Mouse (Mus musculus): Measurements from ENCODE around the gene Cdk8. TPM values are rescaled to one million over a fixed set of nuclear protein-coding genes. Genes with fewer than 3 reads are reported as not detected.
A peak's percentile ranks its signal among the peaks of the same experiment; 100 is the strongest.

Cdk8 gene
- polyA plus RNA-seq, 1 experiment from 2014 or later = 8.4 TPM

DNA sequence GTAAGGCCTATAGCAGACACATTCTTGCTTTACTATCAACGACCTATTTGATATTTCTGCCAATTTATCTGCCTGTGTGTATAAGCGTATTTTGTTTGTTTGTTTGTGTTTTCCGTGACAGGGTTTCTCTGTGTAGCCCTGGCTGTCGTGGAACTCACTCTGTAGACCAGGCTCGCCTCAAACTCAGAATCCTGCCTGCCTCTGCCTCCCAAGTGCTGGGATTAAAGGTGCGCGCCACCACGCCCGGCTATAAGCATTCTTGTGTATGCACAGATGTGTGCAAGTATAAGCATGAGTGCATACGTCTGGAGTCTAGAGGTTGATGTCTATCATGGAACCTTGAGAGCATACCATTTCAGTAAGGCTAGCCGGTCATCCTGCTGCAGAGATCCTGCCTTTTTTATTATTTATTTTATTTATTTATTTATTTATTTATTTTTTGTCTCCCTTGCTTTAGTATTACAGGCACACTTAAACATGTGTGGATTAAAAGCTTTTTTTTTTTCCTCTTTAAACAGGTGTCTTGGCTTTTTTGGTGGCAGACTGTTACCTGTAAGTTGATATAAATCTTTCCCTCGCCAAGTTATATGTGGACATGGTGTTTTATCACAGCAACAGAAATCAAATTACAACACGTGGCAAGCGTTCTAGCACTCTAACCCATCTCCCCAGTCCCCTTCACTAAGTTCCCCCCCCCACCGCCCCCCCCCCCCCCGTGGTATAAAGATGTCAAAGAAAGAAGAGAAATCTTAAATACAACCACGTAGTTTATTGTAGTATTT lies 970 bp upstream of the Cdk8 start:
- Histone ChIP-seq H3K27me3 (ENCODE audit: control insufficient read depth, insufficient read depth, low read depth, low read length) (no peaks in the 10 kb centered on the region), H3K9ac (ENCODE audit: low read length) (peak overlapping the region; percentile 83), H3K9me3 (ENCODE audit: control insufficient read depth, low read length) (no peaks in the 10 kb centered on the region), H3K4me2 (ENCODE audit: low read depth, low read length) (peak overlapping the region; percentile 85), H3K27ac (ENCODE audit: low read length) (peak overlapping the region; percentile 99), H3K36me3 (ENCODE audit: control insufficient read depth, insufficient read depth, low read length) (no peaks in the 10 kb centered on the region), H3K4me1 (replicated peaks; ENCODE audit: control insufficient read depth, insufficient read depth, low read length) (peaks cover 10% of the 10 kb centered on the region), H3K4me3 (ENCODE audit: low read length) (peak overlapping the region; percentile 79)
- no peak for ATAC-seq (ENCODE audit: low read depth)
- WGBS = 49% methylated on average over 17 of the region's 17 CpGs

GRCm38 (mm10) chr5:146231655-146231996 lies 596 bp downstream of the Cdk8 start:
- WGBS = under 1% methylated on average over 19 of the region's 19 CpGs
- peak overlapping the region; percentile 79 for H3K4me3 ChIP-seq (ENCODE audit: low read length)
- peak overlapping the region; percentile 99 for H3K27ac ChIP-seq (ENCODE audit: low read length)
- peak overlapping the region; percentile 85 for H3K4me2 ChIP-seq (ENCODE audit: low read depth, low read length)
- peak; percentile 27 for ATAC-seq (ENCODE audit: low read depth)
- H3K36me3 ChIP-seq (ENCODE audit: control insufficient read depth, insufficient read depth, low read length) = no peaks in the 10 kb centered on the region
- H3K9me3 ChIP-seq (ENCODE audit: control insufficient read depth, low read length) = no peaks in the 10 kb centered on the region
- peaks cover 10% of the 10 kb centered on the region for H3K4me1 ChIP-seq (replicated peaks; ENCODE audit: control insufficient read depth, insufficient read depth, low read length)
- no peaks in the 10 kb centered on the region for H3K27me3 ChIP-seq (ENCODE audit: control insufficient read depth, insufficient read depth, low read depth, low read length)
- H3K9ac ChIP-seq (ENCODE audit: low read length) = peak overlapping the region; percentile 83

- H3K4me2 ChIP-seq (ENCODE audit: low read depth, low read length) = peak overlapping the region; percentile 85
- H3K36me3 ChIP-seq (ENCODE audit: control insufficient read depth, insufficient read depth, low read length) = no peaks in the 10 kb centered on the region
- ATAC-seq (ENCODE audit: low read depth) = no peak
- no peaks in the 10 kb centered on the region for H3K9me3 ChIP-seq (ENCODE audit: control insufficient read depth, low read length)
- no peak overlapping the region for H3K27ac ChIP-seq (ENCODE audit: low read length)
- peak overlapping the region; percentile 79 for H3K4me3 ChIP-seq (ENCODE audit: low read length)
- H3K9ac ChIP-seq (ENCODE audit: low read length) = peak overlapping the region; percentile 83
- 22% methylated on average over 6 of the region's 6 CpGs for WGBS
- H3K4me1 ChIP-seq (replicated peaks; ENCODE audit: control insufficient read depth, insufficient read depth, low read length) = peaks cover 10% of the 10 kb centered on the region
- H3K27me3 ChIP-seq (ENCODE audit: control insufficient read depth, insufficient read depth, low read depth, low read length) = no peaks in the 10 kb centered on the region
Measured at GRCm38 (mm10) chr5:146232056-146232675, 1.1 kb downstream of the Cdk8 start.

DNA sequence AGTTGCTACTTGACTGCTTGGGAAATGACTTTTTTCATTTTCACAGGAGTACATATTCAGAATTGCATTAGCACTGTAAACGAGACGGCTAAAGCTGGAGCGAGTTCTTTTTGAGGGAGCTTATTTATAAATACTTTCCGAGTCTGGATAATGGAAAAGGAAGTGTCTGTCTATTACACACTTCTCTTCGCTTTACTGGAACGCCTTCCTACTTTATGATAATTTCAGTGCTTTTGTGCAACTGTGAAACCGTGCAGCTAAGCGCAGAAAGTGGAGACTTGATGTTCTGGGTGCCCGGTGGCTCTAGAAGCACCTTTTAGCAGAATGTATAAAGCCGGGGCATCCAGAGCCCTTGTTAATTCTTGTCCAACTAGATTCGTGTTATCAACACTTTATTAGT lies 1.8 kb downstream of the Cdk8 start:
- Histone ChIP-seq H3K4me2 (ENCODE audit: low read depth, low read length) (peak overlapping the region; percentile 85), H3K27ac (ENCODE audit: low read length) (no peak overlapping the region), H3K4me1 (replicated peaks; ENCODE audit: control insufficient read depth, insufficient read depth, low read length) (peaks cover 10% of the 10 kb centered on the region), H3K4me3 (ENCODE audit: low read length) (peak overlapping the region; percentile 79), H3K9me3 (ENCODE audit: control insufficient read depth, low read length) (no peaks in the 10 kb centered on the region), H3K36me3 (ENCODE audit: control insufficient read depth, insufficient read depth, low read length) (no peaks in the 10 kb centered on the region), H3K9ac (ENCODE audit: low read length) (peak overlapping the region; percentile 54), H3K27me3 (ENCODE audit: control insufficient read depth, insufficient read depth, low read depth, low read length) (no peaks in the 10 kb centered on the region)
- no peak for ATAC-seq (ENCODE audit: low read depth)
- 36% methylated on average over 11 of the region's 11 CpGs for whole genome bisulfite sequencing

DNA sequence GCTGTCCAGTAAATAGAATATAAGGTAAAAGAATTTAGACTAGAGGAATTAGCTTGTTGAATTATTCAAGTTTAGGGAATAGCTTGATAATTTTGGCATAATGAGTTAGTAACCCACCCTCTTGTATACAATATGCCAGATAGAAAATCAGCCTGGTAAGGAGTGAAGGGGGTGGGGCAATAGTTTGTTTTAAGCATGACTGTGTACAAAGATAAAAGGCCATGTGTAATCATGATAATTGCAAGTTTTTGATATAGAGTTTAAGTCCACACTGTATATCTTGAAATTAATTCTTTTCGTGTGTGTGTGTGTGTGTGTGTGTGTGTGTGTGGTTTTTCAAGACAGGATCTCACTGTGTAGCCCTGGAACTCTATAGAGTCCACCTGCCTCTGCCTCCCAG lies 3.3 kb downstream of the Cdk8 start:
- ATAC-seq (ENCODE audit: low read depth) = no peak
- Histone ChIP-seq H3K9ac (ENCODE audit: low read length) (no peak overlapping the region), H3K4me1 (replicated peaks; ENCODE audit: control insufficient read depth, insufficient read depth, low read length) (peaks cover 10% of the 10 kb centered on the region)

DNA sequence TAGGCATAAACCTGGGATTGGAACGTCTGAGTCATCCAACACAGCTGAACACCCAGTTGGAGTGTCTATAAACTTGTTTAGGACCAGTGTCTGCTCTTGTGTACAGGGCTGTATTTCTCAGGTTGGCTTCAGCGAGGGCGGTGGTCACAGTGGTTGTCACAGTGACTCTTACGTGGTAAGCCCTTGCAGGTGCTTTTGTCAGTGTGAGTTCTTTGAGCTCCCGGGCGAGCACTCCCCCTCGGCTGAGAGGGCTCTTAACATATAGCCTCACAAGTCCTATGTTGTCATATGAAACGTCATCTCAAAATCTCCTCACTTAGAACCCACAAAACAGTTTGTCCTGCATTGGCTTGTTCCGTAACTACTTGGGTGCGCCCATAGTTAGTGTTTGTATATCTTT lies 7.2 kb downstream of the Cdk8 start:
- Histone ChIP-seq H3K4me1 (replicated peaks; ENCODE audit: control insufficient read depth, insufficient read depth, low read length) (no peaks in the 10 kb centered on the region), H3K36me3 (ENCODE audit: control insufficient read depth, insufficient read depth, low read length) (no peaks in the 10 kb centered on the region), H3K4me2 (ENCODE audit: low read depth, low read length) (no peak overlapping the region), H3K9me3 (ENCODE audit: control insufficient read depth, low read length) (no peaks in the 10 kb centered on the region), H3K27ac (ENCODE audit: low read length) (no peak overlapping the region), H3K27me3 (ENCODE audit: control insufficient read depth, insufficient read depth, low read depth, low read length) (no peaks in the 10 kb centered on the region), H3K9ac (ENCODE audit: low read length) (no peak overlapping the region), H3K4me3 (ENCODE audit: low read length) (no peak overlapping the region)
- ATAC-seq (ENCODE audit: low read depth) = no peak
- 70% methylated on average over 10 of the region's 10 CpGs for WGBS

More for the DNA sequence above, 3.3 kb downstream of the Cdk8 start:
- H3K4me2 ChIP-seq (ENCODE audit: low read depth, low read length) = no peak overlapping the region
- H3K4me3 ChIP-seq (ENCODE audit: low read length) = no peak overlapping the region
- 73% methylated on average over 1 of the region's 1 CpGs for WGBS
- H3K36me3 ChIP-seq (ENCODE audit: control insufficient read depth, insufficient read depth, low read length) = no peaks in the 10 kb centered on the region
- no peak overlapping the region for H3K27ac ChIP-seq (ENCODE audit: low read length)
- no peaks in the 10 kb centered on the region for H3K27me3 ChIP-seq (ENCODE audit: control insufficient read depth, insufficient read depth, low read depth, low read length)
- H3K9me3 ChIP-seq (ENCODE audit: control insufficient read depth, low read length) = no peaks in the 10 kb centered on the region

GRCm38 (mm10) chr5:146240771-146241170 lies 9.7 kb downstream of the Cdk8 start:
- no peak for ATAC-seq (ENCODE audit: low read depth)
- no peaks in the 10 kb centered on the region for H3K4me1 ChIP-seq (replicated peaks; ENCODE audit: control insufficient read depth, insufficient read depth, low read length)
- 90% methylated on average over 2 of the region's 2 CpGs for WGBS

DNA sequence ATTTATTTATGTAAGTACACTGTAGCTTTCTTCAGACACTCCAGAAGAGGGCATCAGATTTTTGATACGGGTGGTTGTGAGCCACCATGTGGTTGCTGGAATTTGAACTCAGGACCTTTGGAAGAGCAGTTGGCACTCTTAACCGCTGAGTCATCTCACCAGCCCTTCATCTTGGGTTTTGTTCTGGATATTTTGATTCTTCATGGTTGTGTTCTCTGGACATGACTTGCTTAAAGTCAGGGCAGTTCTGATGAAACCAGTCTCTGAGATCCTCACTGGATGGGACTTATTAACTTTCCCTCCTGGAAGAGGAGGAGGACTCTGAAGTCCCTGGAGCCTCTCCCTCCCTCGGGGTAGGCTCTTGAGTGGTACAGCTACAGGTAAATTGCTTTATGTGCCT lies 10.2 kb downstream of the Cdk8 start:
- no peak overlapping the region for H3K9ac ChIP-seq (ENCODE audit: low read length)
- WGBS = 79% methylated on average over 3 of the region's 3 CpGs
- ATAC-seq (ENCODE audit: low read depth) = no peak

More at GRCm38 (mm10) chr5:146240771-146241170, 9.7 kb downstream of the Cdk8 start:
- no peaks in the 10 kb centered on the region for H3K36me3 ChIP-seq (ENCODE audit: control insufficient read depth, insufficient read depth, low read length)
- no peak overlapping the region for H3K27ac ChIP-seq (ENCODE audit: low read length)
- H3K27me3 ChIP-seq (ENCODE audit: control insufficient read depth, insufficient read depth, low read depth, low read length) = no peaks in the 10 kb centered on the region
- H3K9me3 ChIP-seq (ENCODE audit: control insufficient read depth, low read length) = no peaks in the 10 kb centered on the region
- H3K9ac ChIP-seq (ENCODE audit: low read length) = no peak overlapping the region
- H3K4me3 ChIP-seq (ENCODE audit: low read length) = no peak overlapping the region
- no peak overlapping the region for H3K4me2 ChIP-seq (ENCODE audit: low read depth, low read length)

GRCm38 (mm10) chr5:146245193-146245592 lies 14.2 kb downstream of the Cdk8 start:
- no peak for ATAC-seq (ENCODE audit: low read depth)
- WGBS = 95% methylated on average over 4 of the region's 4 CpGs
- Histone ChIP-seq H3K4me2 (ENCODE audit: low read depth, low read length) (no peak overlapping the region), H3K27me3 (ENCODE audit: control insufficient read depth, insufficient read depth, low read depth, low read length) (no peaks in the 10 kb centered on the region), H3K9me3 (ENCODE audit: control insufficient read depth, low read length) (no peaks in the 10 kb centered on the region), H3K27ac (ENCODE audit: low read length) (no peak overlapping the region), H3K4me1 (replicated peaks; ENCODE audit: control insufficient read depth, insufficient read depth, low read length) (peaks cover 11% of the 10 kb centered on the region; the same call in 1 of the 2 replicates), H3K9ac (ENCODE audit: low read length) (no peak overlapping the region), H3K4me3 (ENCODE audit: low read length) (no peak overlapping the region), H3K36me3 (ENCODE audit: control insufficient read depth, insufficient read depth, low read length) (no peaks in the 10 kb centered on the region)

More for the DNA sequence above, 10.2 kb downstream of the Cdk8 start:
- H3K9me3 ChIP-seq (ENCODE audit: control insufficient read depth, low read length) = no peaks in the 10 kb centered on the region
- no peaks in the 10 kb centered on the region for H3K36me3 ChIP-seq (ENCODE audit: control insufficient read depth, insufficient read depth, low read length)
- no peak overlapping the region for H3K4me3 ChIP-seq (ENCODE audit: low read length)
- H3K4me1 ChIP-seq (replicated peaks; ENCODE audit: control insufficient read depth, insufficient read depth, low read length) = no peaks in the 10 kb centered on the region
- H3K27me3 ChIP-seq (ENCODE audit: control insufficient read depth, insufficient read depth, low read depth, low read length) = no peaks in the 10 kb centered on the region
- H3K4me2 ChIP-seq (ENCODE audit: low read depth, low read length) = no peak overlapping the region
- no peak overlapping the region for H3K27ac ChIP-seq (ENCODE audit: low read length)

Data from lung, embryonic 16.5 days (tissue).